Mouse (Mus musculus) megakaryocyte, embryonic 14.5 days (primary cell): ENCODE data around the gene Ccdc60.

Source experiments
- FLI1 ChIP-seq: IDR thresholded peaks from 2 replicates; pipeline ENCODE4 v1.6.1; 2012; ENCODE audit warnings: low read length, inconsistent platforms, mixed read lengths
- GATA1 ChIP-seq: IDR thresholded peaks from 3 replicates; pipeline ENCODE4 v1.6.1; 2012; ENCODE audit warnings: mixed read lengths, low read length, inconsistent platforms, borderline replicate concordance

DNA sequence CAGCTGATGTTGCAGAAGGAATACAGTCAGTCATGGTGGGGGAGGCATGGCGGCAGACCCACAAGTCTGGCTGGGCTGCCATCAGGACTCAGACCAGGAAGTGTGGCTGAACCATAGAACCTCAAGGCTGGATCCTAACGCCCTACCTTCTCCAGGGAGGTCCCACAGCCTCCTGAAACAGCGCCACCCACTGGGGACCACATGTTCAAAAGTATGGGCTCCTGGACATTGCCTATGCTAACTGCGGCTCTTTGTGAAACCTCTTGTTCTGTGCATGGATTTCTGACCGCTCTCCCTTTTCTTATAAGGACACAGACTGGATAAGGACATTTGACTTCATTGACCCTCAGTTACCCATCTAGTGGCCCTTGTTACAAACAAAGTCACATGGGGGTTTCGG lies 64.8 kb downstream of the Ccdc60 start:
- TF ChIP-seq GATA1 (no peak), FLI1 (no peak)
